Mouse (Mus musculus) testis, adult 10 weeks (tissue): ENCODE measurements around the gene Phf19. TPM values are rescaled to one million over a fixed set of nuclear protein-coding genes. Genes with fewer than 3 reads are reported as not detected.

Experiments
- polyA plus RNA-seq: library from polyadenylated mRNA; stranded (reverse); fragments of 350-450 nt; fragmentation: Illumina TruSeq; extraction: RNeasy Lipid Tissue Mini Kit (QIAGEN cat#74804); gene quantifications from one replicate; pipeline ENCODE4 v1.2.3, GENCODE M21; 2014; ENCODE audit warnings: low read depth, low replicate concordance

Gene Phf19
- not detected for polyA plus RNA-seq

DNA sequence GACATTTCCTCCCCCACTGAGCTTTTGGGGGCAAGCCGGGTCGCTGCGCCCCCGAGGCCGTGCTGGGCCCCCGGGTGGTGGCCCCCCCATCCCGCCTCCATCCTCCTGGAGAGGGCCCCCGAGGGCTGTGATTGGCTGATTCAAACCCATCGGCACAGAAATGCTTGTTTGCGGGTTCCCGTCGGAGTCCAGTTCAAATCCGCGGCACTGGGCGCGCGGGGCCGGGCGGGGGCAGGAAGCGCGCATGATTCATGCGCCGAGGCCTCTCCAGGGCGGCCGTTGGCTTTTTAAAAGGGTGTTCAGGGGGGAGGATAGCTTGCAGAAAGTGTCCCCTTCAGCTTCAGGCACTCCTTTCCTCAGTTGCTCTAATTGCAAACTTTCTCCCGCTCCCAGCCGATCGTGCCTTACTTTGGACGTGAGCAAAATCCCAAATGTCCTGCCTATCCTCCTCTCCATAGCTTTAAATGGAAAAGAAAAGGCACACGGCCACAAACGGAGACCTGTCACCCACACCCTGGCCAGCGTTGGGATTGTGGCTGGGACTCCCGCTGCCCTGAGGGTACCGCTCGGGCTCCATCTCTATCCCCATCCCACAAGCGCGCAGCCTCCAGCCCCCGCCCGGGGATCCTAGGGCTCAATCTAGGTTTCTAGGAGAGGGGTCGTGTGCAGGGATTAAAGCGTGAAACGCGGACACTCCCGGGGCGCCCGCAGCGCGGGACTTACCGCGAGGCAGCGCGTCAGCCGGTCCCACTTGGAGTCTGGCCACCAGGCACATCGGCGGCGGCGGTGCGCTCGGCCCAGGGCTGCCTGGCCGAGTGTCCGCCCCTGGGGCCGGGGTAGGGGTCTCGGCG lies at the start of gene Phf19:
Phf19 (minus strand) TSS at position 809 of the 851 bp plus-strand sequence.

DNA sequence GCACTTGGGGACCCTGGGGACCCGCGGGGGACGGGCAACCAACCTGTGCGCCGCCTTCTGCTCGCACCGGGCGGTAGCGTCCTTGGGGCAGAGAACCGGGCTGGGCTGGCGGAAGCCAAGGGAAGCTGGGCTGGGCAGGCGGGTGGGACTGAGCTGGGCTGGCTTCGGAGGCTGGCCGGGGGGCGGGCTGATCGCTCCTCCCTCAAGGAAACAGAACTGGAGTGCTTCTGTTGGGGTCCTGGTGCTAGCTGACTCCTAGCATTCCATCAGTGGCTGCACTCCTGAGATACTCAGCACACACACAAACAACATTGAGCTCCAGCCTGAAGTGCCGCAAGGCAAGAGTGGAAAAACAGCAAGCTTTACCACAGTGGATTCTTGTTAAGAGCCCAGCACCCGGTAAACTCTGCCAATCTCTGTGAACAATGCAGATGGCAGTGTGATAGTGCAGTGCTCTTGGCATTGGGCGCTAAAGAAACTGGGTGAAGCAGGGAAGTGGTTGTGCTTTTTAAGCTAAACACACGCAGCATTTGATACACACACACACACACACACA lies 47.7 kb upstream of the Phf19 start, which contains the start of gene Traf1:
Traf1 (minus strand) TSS at position 292 of the 556 bp plus-strand sequence.

DNA sequence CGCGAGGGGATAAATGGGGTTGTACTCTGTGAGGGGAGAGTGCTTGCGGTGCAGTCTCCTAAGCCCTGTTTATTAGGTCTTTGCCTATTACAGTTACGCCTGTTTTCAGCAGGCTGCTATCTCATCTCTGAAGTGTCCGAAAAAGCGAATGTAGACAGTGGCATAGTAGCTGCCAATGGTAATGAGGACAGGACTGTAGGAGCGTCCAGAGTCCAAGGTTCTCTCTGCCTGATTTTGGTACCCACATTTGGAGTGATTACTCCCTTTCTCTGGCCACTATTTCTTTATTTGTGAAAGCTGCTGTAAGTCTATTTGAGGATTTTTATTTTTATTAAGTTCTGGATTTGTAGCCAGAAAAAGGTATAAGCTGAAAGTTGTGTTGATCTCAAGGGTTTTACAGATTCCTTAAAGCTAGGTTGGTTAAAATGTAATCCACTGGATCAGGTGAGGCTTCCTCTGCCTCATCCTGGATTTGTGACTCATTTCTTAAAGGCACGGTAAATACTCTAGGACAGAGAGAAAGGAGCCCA lies 38.9 kb downstream of the Phf19 start, which contains the start of gene Psmd5:
Psmd5 (minus strand) TSS at position 153 of the 530 bp plus-strand sequence.

DNA sequence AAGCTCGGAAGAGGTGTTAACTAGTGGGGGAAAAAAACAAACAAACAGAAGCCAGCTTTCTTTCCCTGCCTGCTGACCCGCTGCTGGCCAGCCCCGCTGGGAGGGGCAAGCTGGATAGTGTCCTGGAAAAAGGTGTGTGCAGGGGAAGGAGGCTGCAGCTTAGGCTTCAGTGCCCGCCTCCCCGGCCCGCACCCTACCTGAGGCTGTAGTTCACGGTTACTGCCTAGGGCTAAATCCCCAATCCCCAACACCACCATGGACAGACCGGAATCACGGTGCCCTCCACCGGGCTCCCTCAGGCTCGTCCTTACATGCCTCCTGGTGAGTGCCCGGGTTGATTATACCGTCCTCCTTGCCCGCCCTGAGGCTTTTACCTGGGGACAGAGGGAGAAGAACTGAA lies 39.6 kb downstream of the Phf19 start, which contains the start of gene Cutal:
Cutal (plus strand) TSS at position 126 of the 400 bp plus-strand sequence.

Other genes starting within 250 kb of the Phf19 start
- 48.2 TPM for gene Gapvd1, start 158.8 kb downstream of the Phf19 start, polyA plus RNA-seq
- gene Hspa5, start 142.1 kb downstream of the Phf19 start, polyA plus RNA-seq, result 939 TPM
- 53.7 TPM for gene Rabepk, start 114.1 kb downstream of the Phf19 start, polyA plus RNA-seq
- 28.6 TPM for gene Fbxw2, start 87.7 kb downstream of the Phf19 start, polyA plus RNA-seq
- 0.17 TPM for gene Gm34653, start 81.0 kb downstream of the Phf19 start, polyA plus RNA-seq
- gene Cutal, start 39.6 kb downstream of the Phf19 start, polyA plus RNA-seq, result 0.41 TPM
- 14.2 TPM for gene Psmd5, start 39.1 kb downstream of the Phf19 start, polyA plus RNA-seq
- gene Traf1, start 47.7 kb upstream of the Phf19 start, polyA plus RNA-seq, result 0.73 TPM
- 2.1 TPM for gene Hc, start 147.4 kb upstream of the Phf19 start, polyA plus RNA-seq
- 3.5 TPM for gene AI182371, start 187.5 kb upstream of the Phf19 start, polyA plus RNA-seq
- 78.9 TPM for gene Cntrl, start 195.5 kb upstream of the Phf19 start, polyA plus RNA-seq